Mouse (Mus musculus) liver, adult 2 months (tissue): ENCODE results near the gene Phf23.

Experiments used
- CTCF ChIP-seq: fragments of 200-500 bp; IDR thresholded peaks from 2 replicates; pipeline ENCODE4 v1.5.1; 2011; ENCODE audit warnings: low read depth, low read length, control low read depth
- POLR2A ChIP-seq: fragments of 200-500 bp; IDR thresholded peaks from 2 replicates; pipeline ENCODE4 v1.6.1; 2011; ENCODE audit warnings: low read length, control low read depth; ENCODE audit not compliant: insufficient read depth; ENCODE audit errors: extremely low read depth

DNA sequence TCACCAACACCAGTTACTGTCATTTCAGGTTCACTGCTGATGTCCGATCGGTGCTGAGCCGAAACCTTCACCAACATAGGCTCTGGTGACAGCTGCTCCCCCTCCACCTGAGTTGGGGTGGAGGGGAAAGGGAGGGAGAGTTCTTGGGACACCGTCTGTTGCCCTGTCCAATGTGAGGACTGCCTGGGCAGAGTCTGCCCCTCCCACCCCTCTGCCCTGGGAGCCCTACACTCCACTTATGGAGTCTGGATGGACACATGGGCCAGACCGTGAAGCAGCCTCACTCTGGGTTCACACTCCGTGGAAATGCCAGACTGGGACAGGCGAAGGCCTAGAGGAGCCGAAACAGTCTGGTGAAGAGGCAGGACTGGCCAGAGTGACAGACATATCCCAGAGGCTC lies 5.6 kb upstream of the Phf23 start:
- TF ChIP-seq CTCF (no peak), POLR2A (no peak)
